Comparison of ENCODE assay signal across 10 mouse cellular contexts in genomic region chr4:82572410-82573290, GRCm38 (mm10).
DNase-seq lines count a peak whose midpoint lies in the region; ATAC-seq and TF ChIP-seq lines count a peak whose summit lies in the region.
"Had no signal": no experiment of that assay in that cellular context is flagged by ENCODE, and none has a peak within 500 bp of the region (broad histone marks: within the 10 kb centered on the region; RNA-seq: fewer than 3 reads in every experiment).

No protein-coding gene starts in this region.

- H3K36me3 ChIP-seq in forebrain, embryonic 14.5 days (ENCODE audit: control insufficient read depth, insufficient read depth, low read length): no peaks in the 10 kb centered on the region
- no peaks in the 10 kb centered on the region for H3K36me3 ChIP-seq in forebrain, embryonic 12.5 days (replicated peaks)
- H3K36me3 ChIP-seq in lung, embryonic 16.5 days (ENCODE audit: control insufficient read depth, insufficient read depth, low read length): no peaks in the 10 kb centered on the region
- H3K36me3 ChIP-seq in forebrain, postnatal 0 days (ENCODE audit: insufficient read depth): no peaks in the 10 kb centered on the region
- H3K36me3 ChIP-seq: limb, embryonic 12.5 days had no signal

- no peaks in the 10 kb centered on the region for H3K27me3 ChIP-seq in forebrain, embryonic 14.5 days (replicated peaks; ENCODE audit: control insufficient read depth, insufficient read depth, low read length)
- H3K27me3 ChIP-seq in forebrain, embryonic 12.5 days: no peaks in the 10 kb centered on the region
- H3K27me3 ChIP-seq in lung, embryonic 16.5 days (ENCODE audit: control insufficient read depth, insufficient read depth, low read depth, low read length): no peaks in the 10 kb centered on the region
- no peaks in the 10 kb centered on the region for H3K27me3 ChIP-seq in forebrain, postnatal 0 days (ENCODE audit: insufficient read depth, low read length)
- H3K27me3 ChIP-seq: limb, embryonic 12.5 days had no signal

- peak; percentile 89 for ATAC-seq in forebrain, embryonic 14.5 days
- no peak for ATAC-seq in forebrain, embryonic 12.5 days (ENCODE audit: low FRiP score)
- ATAC-seq in lung, embryonic 16.5 days (ENCODE audit: low read depth): peak; percentile 84
- peak; percentile 94 for ATAC-seq in forebrain, postnatal 0 days

- WGBS in forebrain, embryonic 14.5 days: 31% methylated on average over 13 of the region's 13 CpGs
- 66% methylated on average over 13 of the region's 13 CpGs for WGBS in forebrain, embryonic 12.5 days
- 46% methylated on average over 13 of the region's 13 CpGs for WGBS in lung, embryonic 16.5 days
- 21% methylated on average over 13 of the region's 13 CpGs for WGBS in forebrain, postnatal 0 days

- peak overlapping the region; percentile 23 for H3K4me2 ChIP-seq in forebrain, embryonic 14.5 days (ENCODE audit: low read length)
- no peak overlapping the region for H3K4me2 ChIP-seq in forebrain, embryonic 12.5 days
- H3K4me2 ChIP-seq in lung, embryonic 16.5 days (ENCODE audit: low read depth, low read length): no peak overlapping the region
- H3K4me2 ChIP-seq in forebrain, postnatal 0 days (ENCODE audit: low read depth): peak overlapping the region; percentile 14
- H3K4me2 ChIP-seq: limb, embryonic 12.5 days had no signal

- peak; percentile 89 for DNase-seq in forebrain, embryonic 14.5 days (ENCODE audit: low spot score)
- DNase-seq in lung, adult 18-20 months: no peak
- peak; percentile 80 for DNase-seq in forebrain, postnatal 0 days
- peak; percentile 81 for DNase-seq in heart, postnatal 4 days
- no peak for DNase-seq in spleen, adult 12 weeks (ENCODE audit: low spot score)
- DNase-seq in left cerebral cortex, adult 11 months (ENCODE audit: low spot score): no peak
- DNase-seq: retina, postnatal 1 day had no signal

- H3K4me1 ChIP-seq in forebrain, embryonic 14.5 days (ENCODE audit: control insufficient read depth, insufficient read depth, low read length): peaks cover 9% of the 10 kb centered on the region
- H3K4me1 ChIP-seq in forebrain, embryonic 12.5 days: 0 out of 2 replicates have a peak, but pooled peaks cover 5% of the 10 kb centered on the region
- peaks cover 5% of the 10 kb centered on the region; the same call in 1 of the 2 replicates for H3K4me1 ChIP-seq in lung, embryonic 16.5 days (replicated peaks; ENCODE audit: control insufficient read depth, insufficient read depth, low read length)
- peaks cover 12% of the 10 kb centered on the region; the same call in 1 of the 2 replicates for H3K4me1 ChIP-seq in forebrain, postnatal 0 days (ENCODE audit: insufficient read depth)
- H3K4me1 ChIP-seq: limb, embryonic 12.5 days had no signal

- no peaks in the 10 kb centered on the region for H3K9me3 ChIP-seq in forebrain, embryonic 14.5 days (replicated peaks; ENCODE audit: control insufficient read depth, low read length)
- H3K9me3 ChIP-seq in forebrain, embryonic 12.5 days: no peaks in the 10 kb centered on the region
- H3K9me3 ChIP-seq in lung, embryonic 16.5 days (ENCODE audit: control insufficient read depth, low read length): no peaks in the 10 kb centered on the region
- no peaks in the 10 kb centered on the region for H3K9me3 ChIP-seq in forebrain, postnatal 0 days (ENCODE audit: low read length)
- H3K9me3 ChIP-seq: limb, embryonic 12.5 days had no signal

- no peak for TF ChIP-seq CTCF in forebrain, postnatal 0 days (IDR thresholded peaks at IDR 0.05; ENCODE audit: low read depth)

- H3K9ac ChIP-seq in forebrain, embryonic 14.5 days (ENCODE audit: low read length): no peak overlapping the region
- H3K9ac ChIP-seq in forebrain, embryonic 12.5 days: no peak overlapping the region
- H3K9ac ChIP-seq in lung, embryonic 16.5 days (ENCODE audit: low read length): no peak overlapping the region
- no peak overlapping the region for H3K9ac ChIP-seq in forebrain, postnatal 0 days
- H3K9ac ChIP-seq: limb, embryonic 12.5 days had no signal

- no peak overlapping the region for H3K4me3 ChIP-seq in forebrain, embryonic 14.5 days (ENCODE audit: low read depth, low read length)
- H3K4me3 ChIP-seq in forebrain, embryonic 12.5 days (replicated peaks): no peak overlapping the region
- no peak overlapping the region for H3K4me3 ChIP-seq in lung, embryonic 16.5 days (ENCODE audit: low read length)
- H3K4me3 ChIP-seq in forebrain, postnatal 0 days (ENCODE audit: low read depth, low read length): no peak overlapping the region
- H3K4me3 ChIP-seq: limb, embryonic 12.5 days had no signal

- H3K27ac ChIP-seq in forebrain, embryonic 14.5 days (ENCODE audit: low read depth, low read length): peak overlapping the region; percentile 64
- no peak overlapping the region for H3K27ac ChIP-seq in forebrain, embryonic 12.5 days
- H3K27ac ChIP-seq in lung, embryonic 16.5 days (ENCODE audit: low read length): no peak overlapping the region
- H3K27ac ChIP-seq in forebrain, postnatal 0 days (ENCODE audit: low read depth, low read length): peak overlapping the region; percentile 57
- H3K27ac ChIP-seq: limb, embryonic 12.5 days had no signal

Comparison
In these comparisons a context has a peak if more than half of its experiments do, and no peak if none do; other contexts are left out.
1. H3K27ac ChIP-seq: peak in forebrain, embryonic 14.5 days (single experiment) and forebrain, postnatal 0 days (single experiment); none in forebrain, embryonic 12.5 days (single experiment) and lung, embryonic 16.5 days (single experiment).
2. H3K4me2 ChIP-seq: peak in forebrain, embryonic 14.5 days (single experiment) and forebrain, postnatal 0 days (single experiment); none in forebrain, embryonic 12.5 days (single experiment) and lung, embryonic 16.5 days (single experiment).
3. DNase-seq: peak in forebrain, embryonic 14.5 days (single experiment), forebrain, postnatal 0 days (single experiment) and heart, postnatal 4 days (single experiment); none in lung, adult 18-20 months (0 of 2), spleen, adult 12 weeks (single experiment) and left cerebral cortex, adult 11 months (single experiment).